Mouse (Mus musculus): ENCODE measurements around the gene Bcl7a. TPM values are rescaled to one million over a fixed set of nuclear protein-coding genes. Genes with fewer than 3 reads are reported as not detected.

Gene Bcl7a
- total RNA-seq, 4 experiments from 2014 or later, result 62.3 to 67.1 (median 64.6) TPM

DNA sequence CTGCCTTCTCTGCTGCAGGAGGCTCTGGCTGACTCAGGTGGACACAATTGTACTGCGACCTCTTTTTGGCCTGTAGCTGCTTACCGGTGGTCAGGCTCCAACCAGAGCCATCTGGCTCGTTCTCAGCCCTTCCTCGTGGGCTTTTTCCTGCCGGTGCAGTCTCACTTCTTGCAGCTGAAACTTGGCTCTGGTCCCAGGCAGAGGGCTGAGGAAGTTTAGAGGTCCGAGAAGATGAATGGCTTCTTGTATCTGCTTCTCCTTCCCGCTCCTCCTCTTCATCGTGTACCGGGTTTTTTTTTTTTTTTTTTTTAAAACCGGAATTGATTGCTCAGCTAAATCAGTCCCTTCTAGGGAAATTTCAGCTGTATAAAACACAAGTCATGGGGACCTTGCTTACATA is 32.9 kb downstream of the Bcl7a start:
- DNase-seq (ENCODE audit: low spot score in 2 of 2), result peak in 1 of 2 experiments; percentile 55

DNA sequence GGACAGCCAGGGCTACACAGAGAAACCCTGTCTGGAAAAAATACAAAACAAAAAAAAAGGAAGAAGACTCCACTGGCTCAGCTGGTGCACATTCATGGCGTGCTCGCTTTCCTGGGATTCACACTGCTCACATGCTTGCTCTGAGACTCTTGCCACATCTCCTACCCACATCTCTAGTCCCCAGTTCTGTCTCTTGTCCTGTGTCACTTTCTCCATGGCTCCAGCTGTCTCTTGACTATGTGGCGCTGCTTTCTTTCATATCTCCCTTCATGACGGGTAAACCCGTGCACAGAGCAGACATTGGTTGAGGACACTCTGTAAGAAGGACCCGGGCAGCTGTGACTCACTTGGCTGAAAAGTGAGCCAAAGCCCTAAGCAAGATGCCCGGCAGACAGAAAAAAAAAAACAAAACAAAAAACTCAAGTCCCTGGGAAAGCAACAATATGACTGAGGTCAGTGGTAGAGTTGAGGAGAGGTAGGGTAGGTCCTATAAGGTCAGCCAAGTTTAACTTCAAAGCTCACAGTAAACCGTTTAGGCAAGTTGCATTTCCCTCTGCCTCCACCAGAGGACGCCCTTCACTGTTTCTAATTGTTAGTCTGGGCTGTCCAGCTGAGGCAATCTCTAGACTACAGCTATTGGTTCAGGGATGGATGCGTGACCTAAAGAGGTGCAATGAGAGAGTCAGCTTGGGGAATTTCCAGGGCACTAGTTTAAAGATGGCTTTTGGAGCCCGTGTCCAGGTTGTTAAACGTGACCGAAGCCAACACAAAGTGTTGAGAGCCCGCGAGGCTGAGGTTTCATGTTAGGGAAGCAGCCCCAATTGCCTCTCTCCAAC is 33.7 kb downstream of the Bcl7a start:
- DNase-seq (ENCODE audit: low spot score in 2 of 2), result peak; percentile 54 to 75

DNA sequence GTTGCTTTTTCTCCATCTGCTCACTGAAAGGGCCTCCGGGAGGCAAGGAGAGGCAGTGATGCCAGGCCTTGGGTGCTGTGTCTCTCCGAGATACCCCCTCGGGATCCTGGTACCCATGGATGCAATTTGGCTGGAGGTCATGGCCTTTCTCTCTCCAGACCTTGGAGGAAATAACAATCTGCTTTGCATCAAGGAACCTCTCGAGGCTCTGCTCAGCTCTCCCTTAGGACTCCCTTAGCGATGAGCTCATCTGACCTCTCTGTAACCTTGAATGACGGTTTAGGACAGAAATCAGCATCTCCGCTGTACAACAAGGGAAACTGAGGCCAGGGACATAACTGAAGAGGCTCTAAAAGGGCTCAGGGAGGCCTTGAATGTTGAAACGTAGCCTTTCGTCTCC is 35.1 kb downstream of the Bcl7a start:
- DNase-seq (ENCODE audit: low spot score in 2 of 2), result no peak

DNA sequence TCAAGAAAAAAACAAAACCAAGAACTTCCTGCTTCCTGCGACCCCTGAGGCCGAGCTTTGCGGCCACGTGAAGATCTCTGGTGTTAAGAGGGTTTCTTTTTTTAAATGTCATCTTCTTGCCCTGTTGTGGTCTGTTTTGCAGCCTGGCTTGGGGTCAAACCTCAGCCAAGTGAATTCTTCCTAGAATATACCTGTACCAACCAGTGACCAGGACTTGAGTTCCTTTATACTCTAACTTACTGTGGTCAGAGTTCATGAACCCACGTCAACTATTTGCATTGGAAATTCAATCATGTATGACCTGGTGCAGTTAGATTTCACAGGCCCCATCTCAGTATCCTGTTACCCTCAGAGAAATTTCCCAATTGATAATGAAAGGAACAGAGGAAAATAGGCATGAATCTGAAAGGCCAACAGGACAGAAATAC is 35.9 kb downstream of the Bcl7a start:
- no peak for DNase-seq (ENCODE audit: low spot score in 2 of 2)

DNA sequence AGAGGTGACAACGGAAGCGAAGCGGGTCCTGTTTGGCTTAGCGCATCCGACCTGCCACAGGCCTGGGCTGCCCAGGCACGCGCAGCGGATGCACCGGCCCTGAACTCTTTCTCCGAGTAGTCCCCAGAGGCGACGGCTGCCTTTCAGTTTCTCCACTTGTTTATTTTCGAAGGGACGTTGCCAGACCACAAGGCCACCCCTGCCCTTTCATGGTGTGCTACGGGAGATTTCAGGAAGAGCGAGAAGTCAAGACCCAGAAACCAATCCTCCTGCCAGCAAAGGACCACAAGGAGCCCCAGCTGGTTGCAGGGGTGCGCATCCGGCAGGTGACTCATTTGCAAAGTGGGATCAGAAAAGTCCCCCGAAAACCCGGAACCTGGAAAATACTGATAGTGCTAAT is 38.3 kb downstream of the Bcl7a start:
- no peak for DNase-seq (ENCODE audit: low spot score in 2 of 2)

DNA sequence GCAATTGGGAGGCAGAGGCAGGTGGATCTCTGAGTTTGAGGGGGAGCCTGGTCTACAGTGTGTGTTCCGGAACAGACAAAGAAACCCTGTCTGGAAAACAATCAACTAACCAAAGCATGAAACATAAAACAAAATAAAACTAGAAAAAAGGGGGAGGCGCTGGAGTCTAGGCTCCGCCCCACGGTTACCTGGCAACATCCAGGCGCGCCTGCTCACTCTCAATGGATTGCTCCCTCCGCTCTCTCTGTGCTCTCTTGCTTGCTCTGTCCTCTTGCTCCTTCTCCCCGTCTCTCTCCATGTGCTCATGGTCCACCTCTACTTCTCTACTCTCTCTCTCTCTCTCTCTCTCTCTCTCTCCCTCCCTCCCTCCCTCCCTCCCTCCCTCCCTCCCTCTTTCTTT is 39.1 kb downstream of the Bcl7a start:
- no peak for DNase-seq (ENCODE audit: low spot score in 2 of 2)

DNA sequence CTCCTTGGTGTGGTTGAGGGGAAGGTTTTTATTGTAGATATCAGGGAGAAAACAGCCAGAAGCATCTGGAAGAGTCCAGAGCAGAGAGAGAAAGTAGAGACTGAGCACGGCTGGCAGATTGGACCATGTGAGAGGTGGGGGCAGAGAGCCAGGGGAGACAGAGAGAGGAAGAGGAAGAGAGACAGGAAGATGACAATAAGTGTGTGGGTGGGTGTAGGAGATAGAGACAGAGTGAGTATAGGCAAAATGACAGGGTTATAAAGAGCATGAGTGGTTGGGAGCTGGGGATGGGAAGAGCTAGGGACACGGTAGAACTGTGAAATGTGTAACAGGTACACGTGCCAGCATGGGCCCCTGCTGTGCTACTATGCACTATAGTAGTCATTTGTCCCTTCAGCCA is 44.8 kb downstream of the Bcl7a start:
- no peak for DNase-seq (ENCODE audit: low spot score in 2 of 2)

DNA sequence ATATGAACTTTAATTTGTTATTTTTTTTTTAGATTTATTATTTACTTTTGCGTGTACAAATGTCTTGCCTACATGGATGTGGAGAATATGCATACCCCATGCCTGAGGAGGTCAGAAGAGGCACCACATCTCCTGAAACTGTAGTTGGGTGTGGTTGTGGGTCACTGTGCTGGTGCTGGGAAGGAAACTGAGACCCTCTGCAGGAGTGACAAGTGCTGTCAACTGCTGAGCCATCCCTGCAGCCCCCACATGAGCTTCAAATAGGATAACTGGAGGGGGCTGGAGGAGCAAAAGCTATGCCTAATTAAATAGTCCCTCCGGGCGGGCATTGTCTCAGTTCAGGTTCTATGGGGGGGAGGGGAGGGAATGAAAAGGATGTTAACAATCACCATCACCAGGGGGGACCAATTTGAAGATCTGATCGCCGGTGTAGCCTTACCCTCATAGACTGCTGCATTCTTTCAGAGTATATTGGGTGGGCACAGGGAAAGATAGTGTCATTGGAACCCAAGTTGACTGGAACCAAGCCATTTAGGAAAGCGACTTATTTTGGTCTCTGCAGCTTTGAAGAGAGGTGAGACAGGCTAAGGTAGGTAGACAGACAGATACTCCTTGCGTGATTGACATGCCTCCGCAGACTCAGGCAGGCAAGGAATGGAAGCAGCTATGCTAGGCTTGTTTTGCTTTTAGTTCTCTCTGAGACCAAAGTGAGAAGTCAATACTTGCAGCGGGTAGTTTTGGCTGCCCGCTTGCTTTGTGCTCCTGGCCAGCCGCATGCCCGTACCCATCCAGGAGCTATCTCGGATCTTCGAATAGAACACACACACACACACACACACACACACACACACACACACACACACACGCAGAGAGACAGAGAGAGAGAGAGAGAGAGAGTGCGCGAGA is 47.2 kb downstream of the Bcl7a start:
- no peak for DNase-seq (ENCODE audit: low spot score in 2 of 2)

DNA sequence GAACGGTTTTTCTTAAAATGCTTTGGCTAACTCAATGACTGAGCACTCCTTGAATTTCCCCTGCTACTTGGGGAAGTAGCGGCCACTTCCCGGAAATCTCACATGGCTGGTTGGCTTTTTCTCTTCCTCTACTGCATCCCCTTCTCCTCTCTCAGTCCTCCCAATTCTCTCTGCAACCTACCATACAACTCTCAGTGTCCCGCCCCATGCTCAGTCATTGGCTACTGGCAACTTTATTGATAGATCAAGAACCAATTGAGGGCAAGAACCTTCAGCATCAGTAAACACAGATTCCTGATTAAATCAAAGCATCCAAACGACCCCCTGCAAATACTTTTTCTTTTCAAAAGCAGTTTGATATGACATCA is 47.8 kb downstream of the Bcl7a start:
- peak in 1 of 2 experiments; percentile 58 for DNase-seq (ENCODE audit: low spot score in 2 of 2)

DNA sequence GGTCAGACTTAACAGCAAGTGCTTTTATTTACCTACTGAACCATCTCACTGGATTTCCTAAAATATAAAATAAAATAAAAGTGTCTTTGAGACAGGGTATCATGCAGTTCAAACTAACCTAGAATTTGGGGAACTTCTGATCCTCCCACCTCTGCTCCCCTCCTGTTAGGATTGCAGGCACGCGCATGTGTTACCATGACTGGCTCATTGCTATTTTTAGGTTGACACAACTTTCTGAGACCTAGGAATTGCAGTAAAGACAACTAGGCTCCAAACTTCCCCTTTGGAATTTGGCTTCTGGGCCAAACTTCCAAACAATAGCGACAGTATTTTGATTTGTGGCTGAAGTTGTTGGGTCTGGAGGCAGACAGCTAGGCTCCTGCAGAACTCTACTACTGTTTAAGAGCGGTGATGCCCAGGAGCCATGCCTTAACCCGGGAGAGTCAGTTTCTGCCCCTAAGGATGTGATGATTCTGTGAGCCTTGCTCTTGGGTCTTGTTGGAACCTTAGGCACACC is 50.2 kb downstream of the Bcl7a start:
- DNase-seq (ENCODE audit: low spot score in 2 of 2), result no peak

DNA sequence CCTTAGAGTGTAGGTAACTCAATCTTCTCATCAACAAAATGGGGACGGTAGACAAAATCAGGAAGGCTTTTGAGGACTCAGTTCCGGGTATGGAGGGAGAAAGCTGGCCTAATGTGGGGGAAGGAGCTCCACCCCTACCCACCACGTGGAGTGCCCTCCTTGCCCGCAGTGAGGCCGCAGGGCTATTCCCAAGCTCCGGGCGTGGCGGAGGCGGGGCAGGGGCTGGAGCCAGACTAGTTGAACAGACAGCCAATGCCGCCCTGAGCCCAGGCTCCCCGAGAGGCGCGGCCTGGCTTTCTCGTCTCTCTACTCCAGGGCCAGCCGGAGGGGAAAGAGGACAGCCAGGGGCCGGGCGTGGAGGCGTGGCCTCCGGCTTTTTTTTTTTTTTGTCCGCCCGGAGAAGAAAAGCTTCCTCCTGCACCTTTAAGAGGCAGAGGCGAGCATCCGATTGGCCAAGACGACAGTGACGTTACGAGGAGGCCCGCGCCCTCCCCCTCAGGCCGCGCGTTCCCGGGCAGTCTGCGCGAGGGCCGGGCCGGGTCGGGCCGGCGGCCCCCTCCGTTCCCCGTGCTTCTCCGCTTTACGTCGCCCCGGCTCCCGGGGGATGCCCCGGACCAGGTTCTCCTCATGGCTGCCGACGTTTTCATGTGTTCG is 50.8 kb downstream of the Bcl7a start, which contains the start of gene Mlxip:
Gene Mlxip (plus strand): TSS at position 496 of the 654 bp plus-strand sequence.
- DNase-seq (ENCODE audit: low spot score in 2 of 2), result peak; percentile 77 to 87

DNA sequence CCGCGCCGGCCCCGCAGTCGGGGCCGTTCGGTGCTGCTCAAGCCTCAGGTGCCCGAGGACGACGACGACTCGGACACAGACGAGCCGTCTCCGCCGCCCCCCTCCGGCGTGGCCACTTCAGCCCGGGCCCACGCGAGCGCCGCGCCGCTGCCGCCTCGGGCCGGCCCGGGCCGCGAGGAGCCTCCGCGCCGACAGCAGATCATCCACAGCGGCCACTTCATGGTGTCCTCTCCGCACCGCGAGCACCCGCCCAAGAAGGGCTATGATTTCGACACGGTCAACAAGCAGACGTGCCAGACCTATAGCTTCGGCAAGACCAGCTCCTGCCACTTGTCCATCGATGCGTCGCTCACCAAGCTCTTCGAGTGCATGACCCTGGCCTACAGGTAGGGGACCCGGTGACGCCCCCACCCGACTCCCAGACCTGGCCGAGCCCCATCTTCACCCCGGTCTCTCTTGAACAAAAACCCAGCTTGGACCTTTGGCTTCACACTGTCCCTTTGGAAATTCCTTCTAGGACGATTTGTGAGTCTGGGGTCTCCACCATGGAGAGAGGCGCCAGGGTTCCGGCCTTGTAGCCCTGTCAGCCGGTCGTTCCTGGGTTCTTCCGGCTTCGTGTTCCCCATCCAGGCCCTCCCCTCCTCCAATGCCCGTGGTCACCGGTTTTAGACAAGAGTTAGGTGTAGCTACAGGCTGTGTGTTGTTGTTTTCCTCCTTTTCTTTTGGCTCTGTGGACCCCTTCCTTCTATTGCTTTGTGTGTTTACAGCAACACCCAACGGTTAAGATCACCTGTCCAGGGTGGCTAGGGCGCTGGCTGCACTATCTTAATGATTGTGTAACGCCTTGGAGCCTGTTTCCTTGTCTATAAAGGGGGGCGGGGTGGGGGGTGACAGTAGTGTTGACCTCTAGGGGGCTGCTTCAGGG is 51.6 kb downstream of the Bcl7a start:
- no peak for DNase-seq (ENCODE audit: low spot score in 2 of 2)

DNA sequence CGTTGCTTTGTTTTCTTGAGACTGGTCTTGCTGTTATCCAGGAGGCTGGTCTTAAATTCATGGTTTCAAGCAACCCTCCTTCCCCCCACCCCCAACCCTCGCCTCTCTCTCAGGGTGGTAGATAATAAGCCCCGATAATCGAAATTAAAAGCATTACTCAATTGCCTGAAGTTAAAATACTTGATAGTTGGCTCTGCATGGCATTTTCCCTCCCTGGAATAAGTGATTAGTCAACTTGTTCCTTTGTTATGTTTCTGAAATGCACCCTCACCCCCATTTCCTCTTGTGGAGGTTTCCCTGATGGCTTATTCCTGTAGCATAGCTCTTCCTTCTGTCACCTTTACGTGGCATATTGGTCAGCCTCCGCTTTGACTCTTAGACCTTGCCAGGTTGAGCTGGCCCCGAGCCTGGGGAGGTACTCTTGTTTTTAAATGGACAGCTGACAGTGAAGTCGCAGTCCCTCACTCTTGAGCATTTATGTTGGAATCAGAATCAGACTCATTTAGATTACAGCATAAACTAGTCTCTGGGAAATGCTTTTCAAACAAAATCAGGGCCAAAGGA is 53.3 kb downstream of the Bcl7a start:
- DNase-seq (ENCODE audit: low spot score in 2 of 2), result no peak

DNA sequence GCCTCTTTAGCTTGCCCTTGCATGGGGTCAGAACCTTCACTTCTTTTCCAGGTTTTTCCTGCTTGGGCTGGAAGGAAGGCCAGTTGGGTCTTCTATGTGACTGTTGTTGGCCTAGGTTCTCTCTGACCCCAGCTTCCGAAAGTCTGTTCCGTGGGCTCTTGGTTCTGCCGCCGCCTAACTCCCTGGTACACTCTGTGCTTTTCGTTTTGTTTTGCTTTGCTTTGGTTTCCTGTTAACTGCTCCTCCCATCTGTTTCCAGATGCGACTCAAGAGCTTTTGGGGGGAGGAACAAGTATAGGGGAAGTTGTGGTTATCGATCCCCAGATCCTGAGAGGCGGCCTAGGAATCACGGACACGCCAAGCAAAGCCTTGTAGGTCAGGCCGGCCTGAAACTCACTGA is 54.2 kb downstream of the Bcl7a start:
- no peak for DNase-seq (ENCODE audit: low spot score in 2 of 2)

DNA sequence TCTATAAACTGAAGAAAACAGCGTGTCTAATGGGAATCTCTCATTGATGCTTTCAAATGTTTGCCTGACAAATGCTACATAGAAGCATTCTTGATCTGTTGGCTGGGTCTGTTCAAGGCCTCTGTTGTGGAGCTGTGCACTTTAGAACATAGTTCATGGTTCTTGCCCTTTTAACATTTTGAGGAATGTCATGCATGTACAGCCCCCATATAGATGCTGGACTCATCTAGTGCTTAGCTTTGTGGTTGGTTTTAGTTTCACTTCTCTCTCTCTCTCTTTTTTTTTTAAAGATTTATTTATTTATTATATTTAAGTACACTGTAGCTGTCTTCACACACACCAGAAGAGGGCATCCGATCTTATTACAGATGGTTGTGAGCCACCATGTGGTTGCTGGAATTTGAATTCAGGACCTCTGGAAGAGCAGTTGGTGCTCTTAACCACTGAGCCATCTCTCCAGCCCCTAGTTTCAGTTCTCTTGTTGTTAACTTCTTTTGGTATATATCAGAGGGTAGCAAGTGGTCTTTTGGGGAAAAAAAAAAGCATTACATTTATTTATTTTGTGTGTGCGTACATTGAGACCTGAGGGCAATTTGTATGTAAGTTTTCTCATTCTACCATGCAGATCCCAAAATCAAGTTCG is 55.3 kb downstream of the Bcl7a start:
- DNase-seq (ENCODE audit: low spot score in 2 of 2), result no peak

DNA sequence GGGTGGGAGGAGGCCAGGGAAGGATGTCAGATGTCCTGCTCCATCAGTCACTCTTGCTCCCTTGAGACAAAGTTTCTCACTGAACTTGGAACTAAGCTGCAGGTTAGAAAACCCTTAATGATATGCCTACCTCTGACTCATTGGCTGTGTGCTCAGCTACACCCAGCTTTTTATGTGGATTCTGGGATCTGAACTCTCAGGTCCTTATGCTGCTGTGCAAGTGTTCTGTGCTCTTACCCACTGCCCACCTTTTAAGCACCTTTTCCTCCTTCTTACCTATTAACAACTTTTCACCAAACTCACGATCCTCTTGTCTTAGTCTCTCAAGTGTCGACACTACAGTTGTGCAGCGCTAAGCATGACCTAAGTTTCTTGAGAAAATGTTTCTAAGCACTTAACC is 60.8 kb downstream of the Bcl7a start:
- DNase-seq (ENCODE audit: low spot score in 2 of 2), result no peak

DNA sequence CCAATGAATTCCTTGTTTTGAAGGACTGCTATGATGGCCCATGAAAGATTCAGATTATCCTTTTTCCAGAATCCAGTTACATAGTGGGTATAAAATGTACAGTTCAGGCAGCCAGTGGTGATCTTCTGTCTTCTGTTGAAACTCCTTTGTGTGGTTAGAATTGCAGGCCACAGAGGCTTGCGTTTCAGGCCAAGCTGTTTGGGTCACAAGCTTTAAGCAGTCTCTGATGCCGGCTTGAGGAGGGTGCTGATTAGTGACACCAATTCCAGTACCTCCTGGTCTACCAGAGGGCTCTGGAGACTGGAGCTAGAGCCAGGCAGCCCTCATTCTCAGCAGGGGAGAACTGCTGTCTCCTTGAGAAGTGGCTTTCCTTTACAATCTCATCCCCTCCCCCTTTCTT is 63.3 kb downstream of the Bcl7a start:
- no peak for DNase-seq (ENCODE audit: low spot score in 2 of 2)

DNA sequence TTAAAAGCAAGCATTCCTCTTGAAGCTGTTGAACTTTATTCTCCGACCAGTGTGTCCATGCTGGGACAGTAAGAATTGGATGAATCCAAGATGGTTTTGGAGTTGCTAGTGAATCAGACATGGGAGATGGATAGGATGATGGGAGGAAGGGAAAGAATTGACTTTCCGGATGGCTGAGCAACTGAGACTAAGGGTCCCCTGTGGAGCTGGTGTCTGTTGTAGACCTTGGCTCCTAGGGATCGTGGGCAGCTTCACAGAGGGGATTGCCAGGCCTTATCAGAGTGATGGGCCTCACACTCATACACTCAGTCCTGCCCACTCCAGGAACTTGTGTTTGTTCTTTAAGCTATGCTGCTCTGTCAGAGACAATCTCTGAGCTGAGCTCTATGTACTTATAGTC is 64.5 kb downstream of the Bcl7a start:
- DNase-seq (ENCODE audit: low spot score in 2 of 2), result no peak

DNA sequence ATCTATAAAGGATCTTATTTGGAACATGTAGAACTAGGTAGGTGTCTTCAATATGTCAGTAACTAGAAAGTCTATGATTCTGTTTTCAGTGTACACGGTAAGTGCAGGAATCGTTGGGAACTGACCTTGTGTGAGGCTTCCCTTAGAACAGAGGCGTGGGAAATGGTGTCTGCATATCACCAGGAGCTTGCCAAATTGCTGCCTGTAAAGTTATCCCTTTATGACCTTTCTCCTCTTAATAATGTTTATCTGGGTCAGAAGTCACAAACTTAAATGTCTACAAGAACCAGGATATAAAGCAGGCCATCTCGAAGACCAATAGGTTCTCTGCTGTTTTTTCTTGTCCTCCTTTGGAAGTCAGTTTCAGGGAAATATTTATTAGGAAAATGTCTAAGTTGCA is 68.6 kb downstream of the Bcl7a start:
- DNase-seq (ENCODE audit: low spot score in 2 of 2), result no peak

DNA sequence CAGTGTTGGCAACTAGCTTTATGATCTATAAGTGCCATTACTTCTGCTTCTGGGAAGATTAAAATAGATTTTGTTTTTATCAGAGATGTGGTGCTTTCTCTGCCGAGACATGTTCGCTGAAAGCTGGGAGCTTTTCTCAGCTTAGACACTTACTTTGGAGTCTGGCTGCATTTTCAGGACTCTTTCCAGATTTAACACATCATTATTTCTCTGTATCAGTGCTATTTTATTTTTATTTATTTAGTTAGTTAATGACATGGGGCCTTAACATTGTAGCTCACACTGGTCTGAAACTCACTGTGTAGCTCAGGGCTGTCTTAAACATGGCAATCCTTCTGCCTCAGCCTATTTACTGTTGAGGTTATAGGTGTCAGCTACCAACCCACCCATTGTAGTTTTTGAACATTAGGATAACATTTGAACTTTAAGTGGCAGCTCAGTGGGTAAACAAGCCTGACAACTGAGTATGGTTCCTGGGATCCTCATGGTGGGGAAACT is 70.3 kb downstream of the Bcl7a start:
- no peak for DNase-seq (ENCODE audit: low spot score in 2 of 2)

Measured in left cerebral cortex, adult 8-10 months (tissue).